Mouse (Mus musculus) cerebellum, adult 2 months (tissue): ENCODE measurements around the gene Caln1.

ENCODE experiments used
- CTCF ChIP-seq: fragments of 200-500 bp; IDR thresholded peaks from 2 replicates; pipeline ENCODE4 v1.5.1; 2011; ENCODE audit warnings: low read depth, mild to moderate bottlenecking, control low read depth, low read length, moderate library complexity, borderline replicate concordance; ENCODE audit not compliant: insufficient read depth
- POLR2A ChIP-seq: fragments of 200-500 bp; IDR thresholded peaks from 2 replicates; pipeline ENCODE4 v1.6.1; 2011; ENCODE audit warnings: low read length, control low read depth, borderline replicate concordance; ENCODE audit not compliant: insufficient read depth

GRCm38 (mm10) chr5:130701777-130702176, 332.5 kb downstream of the Caln1 start:
- TF ChIP-seq CTCF (no peak), POLR2A (no peak)
